Mouse (Mus musculus) heart, postnatal 0 days (tissue): ENCODE measurements around the gene Hbq1b.

Experiments
- CTCF ChIP-seq: IDR thresholded peaks from 2 replicates; pipeline ENCODE4 v1.5.1; 2016; ENCODE audit warnings: antibody characterized with exemption, control low read depth, low read depth
- EP300 ChIP-seq: IDR thresholded peaks from 2 replicates; pipeline ENCODE4 v1.6.1; 2016; ENCODE audit warnings: antibody characterized with exemption, low read depth

GRCm38 (mm10) chr11:32333235-32333634 is 46.5 kb downstream of the Hbq1b start:
- TF ChIP-seq EP300 (no peak), CTCF (no peak)
